Mouse (Mus musculus) limb, embryonic 10.5 days (tissue): ENCODE measurements at regions not wholly inside any gene's neighbourhood (a gene's known extent, or its start where the extent isn't known, plus 50 kb on each side); places are given as distances from the start of the nearest gene placed in this dataset.

Source experiments
- DNase-seq: peaks from one replicate; pipeline ENCODE4 v3.0.0-alpha.2; 2017; ENCODE audit warnings: low spot score
- H3K27ac ChIP-seq: fragments of 300-500 bp; sonication (generic); 2 replicates; pipeline ENCODE4 v1.5.1; 2016; ENCODE audit warnings: mild to moderate bottlenecking
- H3K27me3 ChIP-seq: fragments of 300-500 bp; sonication (generic); 2 replicates; pipeline ENCODE4 v1.6.1; 2016; ENCODE audit warnings: low read depth, mild to moderate bottlenecking; ENCODE audit not compliant: poor library complexity, severe bottlenecking
- H3K36me3 ChIP-seq: fragments of 300-500 bp; sonication (generic); 2 replicates; pipeline ENCODE4 v1.6.1; 2016; ENCODE audit warnings: mild to moderate bottlenecking, moderate library complexity
- H3K4me1 ChIP-seq: fragments of 300-500 bp; sonication (generic); 2 replicates; pipeline ENCODE4 v1.6.1; 2016
- H3K4me3 ChIP-seq: fragments of 300-500 bp; sonication (generic); 2 replicates; pipeline ENCODE4 v1.5.1; 2016; ENCODE audit warnings: mild to moderate bottlenecking, moderate library complexity
- H3K9me3 ChIP-seq: fragments of 300-500 bp; sonication (generic); replicated peaks from 2 replicates; pipeline ENCODE4 v1.6.1; 2016; ENCODE audit warnings: mild to moderate bottlenecking
- WGBS: fragments of 180-500 bp; shearing (Covaris S2); methylation state at CpG from one replicate; pipeline ENCODE4 v1.1.7; 2016; 5-methylcytosine and 5-hydroxymethylcytosine counted together

GRCm38 (mm10) chr13:54304251-54304650, 66.9 kb upstream of the Cplx2 start:
- Histone ChIP-seq H3K36me3 (no peaks in the 10 kb centered on the region), H3K4me3 (peak overlapping the region; percentile 90; the same call in 1 of the 2 replicates), H3K4me1 (peaks cover 34% of the 10 kb centered on the region), H3K27me3 (no peaks in the 10 kb centered on the region), H3K9me3 (no peaks in the 10 kb centered on the region), H3K27ac (peak overlapping the region; percentile 99)
- no peak for DNase-seq
- WGBS, result 70% methylated on average over 5 of the region's 5 CpGs

- no peak for DNase-seq
- Histone ChIP-seq H3K4me1 (peaks cover 16% of the 10 kb centered on the region), H3K4me3 (no peak overlapping the region), H3K27ac (no peak overlapping the region), H3K27me3 (no peaks in the 10 kb centered on the region), H3K36me3 (no peaks in the 10 kb centered on the region), H3K9me3 (no peaks in the 10 kb centered on the region)
- WGBS, result 56% methylated on average over 2 of the region's 2 CpGs
Observed at GRCm38 (mm10) chr13:54308591-54308990, 62.6 kb upstream of the Cplx2 start.

DNA sequence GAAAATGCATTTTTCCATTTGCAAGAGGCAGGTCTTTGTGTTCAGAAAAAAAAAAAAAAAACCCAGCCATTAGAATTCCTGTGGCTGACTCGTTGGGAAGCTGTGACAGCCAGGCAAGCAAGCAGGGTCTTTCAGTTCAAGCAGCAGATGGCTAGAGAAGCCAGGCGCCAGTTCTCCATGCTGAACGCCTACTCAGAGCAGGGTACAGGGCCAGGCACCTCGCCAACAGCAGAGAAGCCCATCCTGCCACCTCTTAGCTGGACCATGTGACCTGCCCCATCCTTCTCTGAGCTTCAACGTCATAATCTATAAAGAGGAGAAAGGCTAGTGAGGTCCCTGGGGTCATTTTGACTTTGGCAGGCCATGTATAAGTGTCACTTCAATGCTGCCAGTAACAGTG, 61.8 kb upstream of the Cplx2 start:
- Histone ChIP-seq H3K4me3 (no peak overlapping the region), H3K27me3 (no peaks in the 10 kb centered on the region), H3K9me3 (no peaks in the 10 kb centered on the region), H3K4me1 (peaks cover 9% of the 10 kb centered on the region), H3K27ac (no peak overlapping the region), H3K36me3 (no peaks in the 10 kb centered on the region)
- no peak for DNase-seq
- WGBS, result 54% methylated on average over 5 of the region's 5 CpGs

DNA sequence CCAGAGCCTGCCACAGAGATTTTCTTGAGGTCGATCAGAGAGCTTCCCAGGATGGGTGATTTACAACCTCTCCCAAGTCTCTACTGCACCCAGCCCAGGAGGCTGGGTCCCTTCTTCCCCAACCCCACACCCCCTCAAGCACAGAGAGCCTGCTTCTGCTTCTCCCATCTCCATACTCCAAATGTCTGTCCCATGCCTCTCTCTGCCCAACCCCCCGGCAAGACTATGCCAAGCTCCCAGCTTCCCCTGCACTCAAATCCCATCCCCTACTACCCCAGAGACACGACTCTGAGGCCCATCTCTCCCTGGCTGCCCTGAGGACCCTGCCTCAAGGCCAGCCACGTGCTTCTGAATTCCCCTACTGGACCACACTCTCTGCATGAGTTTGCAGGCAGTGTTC, 61.0 kb upstream of the Cplx2 start:
- H3K27me3 ChIP-seq, result no peaks in the 10 kb centered on the region
- no peak overlapping the region for H3K27ac ChIP-seq
- DNase-seq, result no peak
- H3K9me3 ChIP-seq, result no peaks in the 10 kb centered on the region
- no peaks in the 10 kb centered on the region for H3K36me3 ChIP-seq
- H3K4me1 ChIP-seq, result peaks cover 7% of the 10 kb centered on the region; the same call in 1 of the 2 replicates
- H3K4me3 ChIP-seq, result no peak overlapping the region
- WGBS, result 38% methylated on average over 4 of the region's 4 CpGs

GRCm38 (mm10) chr13:54311327-54312026, 59.7 kb upstream of the Cplx2 start:
- DNase-seq, result no peak
- WGBS, result 85% methylated on average over 4 of the region's 4 CpGs
- Histone ChIP-seq H3K4me3 (no peak overlapping the region), H3K36me3 (no peaks in the 10 kb centered on the region), H3K4me1 (peaks cover 7% of the 10 kb centered on the region; the same call in 1 of the 2 replicates), H3K9me3 (no peaks in the 10 kb centered on the region), H3K27me3 (no peaks in the 10 kb centered on the region), H3K27ac (no peak overlapping the region)

- no peak overlapping the region for H3K4me3 ChIP-seq
- no peak for DNase-seq
- 68% methylated on average over 18 of the region's 18 CpGs for WGBS
Observed at GRCm38 (mm10) chr13:54312405-54313185, 58.6 kb upstream of the Cplx2 start.

GRCm38 (mm10) chr13:54315333-54315732, 55.8 kb upstream of the Cplx2 start:
- WGBS, result 88% methylated on average over 3 of the region's 3 CpGs
- Histone ChIP-seq H3K4me3 (no peak overlapping the region), H3K27me3 (no peaks in the 10 kb centered on the region), H3K4me1 (peaks cover 10% of the 10 kb centered on the region), H3K9me3 (no peaks in the 10 kb centered on the region), H3K36me3 (no peaks in the 10 kb centered on the region), H3K27ac (no peak overlapping the region)
- DNase-seq, result no peak

More at GRCm38 (mm10) chr13:54312405-54313185, 58.6 kb upstream of the Cplx2 start:
- no peaks in the 10 kb centered on the region for H3K27me3 ChIP-seq
- H3K4me1 ChIP-seq, result peaks cover 3% of the 10 kb centered on the region; the same call in 1 of the 2 replicates
- H3K36me3 ChIP-seq, result no peaks in the 10 kb centered on the region
- no peaks in the 10 kb centered on the region for H3K9me3 ChIP-seq
- H3K27ac ChIP-seq, result no peak overlapping the region

DNA sequence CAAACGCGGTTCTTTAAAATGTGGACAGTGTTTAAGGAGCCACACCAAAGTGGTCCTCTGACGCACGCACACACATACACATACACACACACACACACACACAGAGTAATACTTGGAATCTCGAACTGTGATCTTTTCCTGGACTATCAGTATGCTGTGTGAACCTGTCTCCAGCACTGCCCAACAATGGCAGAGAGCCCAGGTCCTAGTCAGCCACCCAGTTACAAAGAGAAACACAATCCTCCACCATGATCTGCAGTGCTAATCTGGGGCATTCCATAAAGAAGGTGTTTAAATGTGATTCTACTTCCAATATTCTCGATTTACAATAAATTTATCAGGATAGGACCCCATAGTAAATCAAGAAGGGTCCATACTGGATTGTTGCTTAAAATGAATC, 54.2 kb upstream of the Cplx2 start:
- H3K9me3 ChIP-seq, result no peaks in the 10 kb centered on the region
- no peak overlapping the region for H3K4me3 ChIP-seq
- H3K4me1 ChIP-seq, result peaks cover 10% of the 10 kb centered on the region
- H3K27me3 ChIP-seq, result no peaks in the 10 kb centered on the region
- WGBS, result 88% methylated on average over 6 of the region's 6 CpGs
- no peak for DNase-seq
- H3K27ac ChIP-seq, result no peak overlapping the region
- H3K36me3 ChIP-seq, result no peaks in the 10 kb centered on the region

GRCm38 (mm10) chr13:54318161-54318560, 53.0 kb upstream of the Cplx2 start:
- Histone ChIP-seq H3K4me1 (peaks cover 10% of the 10 kb centered on the region), H3K4me3 (no peak overlapping the region), H3K27me3 (no peaks in the 10 kb centered on the region), H3K36me3 (no peaks in the 10 kb centered on the region), H3K9me3 (no peaks in the 10 kb centered on the region), H3K27ac (no peak overlapping the region)
- WGBS, result 88% methylated on average over 4 of the region's 4 CpGs
- DNase-seq, result no peak

GRCm38 (mm10) chr13:54318601-54319000, 52.5 kb upstream of the Cplx2 start:
- Histone ChIP-seq H3K4me3 (no peak overlapping the region), H3K9me3 (no peaks in the 10 kb centered on the region)
- 85% methylated on average over 5 of the region's 5 CpGs for WGBS

DNA sequence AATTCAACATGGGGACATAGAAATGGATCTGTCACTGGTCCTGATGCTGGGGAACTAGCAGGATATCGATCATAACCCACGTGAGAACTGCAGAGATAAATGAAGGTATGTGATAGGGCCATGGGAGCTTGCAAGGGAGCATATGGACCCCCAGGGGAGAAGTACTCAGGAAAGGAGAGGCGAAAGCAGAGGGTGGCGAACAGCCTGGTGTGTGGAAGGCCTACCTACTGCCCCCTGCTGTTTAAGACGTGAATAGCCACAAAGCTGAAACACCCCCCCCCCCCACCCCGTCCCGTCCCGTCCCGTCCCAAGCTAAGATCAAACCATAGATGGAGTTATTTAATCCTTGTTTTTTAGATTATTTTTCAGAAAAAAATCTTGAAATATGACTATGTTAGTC, 50.9 kb upstream of the Cplx2 start:
- 62% methylated on average over 9 of the region's 9 CpGs for whole genome bisulfite sequencing
- Histone ChIP-seq H3K36me3 (no peaks in the 10 kb centered on the region), H3K4me3 (no peak overlapping the region), H3K4me1 (peaks cover 10% of the 10 kb centered on the region), H3K27me3 (no peaks in the 10 kb centered on the region), H3K27ac (no peak overlapping the region), H3K9me3 (no peaks in the 10 kb centered on the region)
- DNase-seq, result no peak

More at GRCm38 (mm10) chr13:54318601-54319000, 52.5 kb upstream of the Cplx2 start:
- H3K27me3 ChIP-seq, result no peaks in the 10 kb centered on the region
- H3K36me3 ChIP-seq, result no peaks in the 10 kb centered on the region
- DNase-seq, result no peak
- H3K4me1 ChIP-seq, result peaks cover 10% of the 10 kb centered on the region
- H3K27ac ChIP-seq, result no peak overlapping the region

GRCm38 (mm10) chr13:54321011-54321410, 50.1 kb upstream of the Cplx2 start:
- H3K27me3 ChIP-seq, result no peaks in the 10 kb centered on the region
- H3K4me3 ChIP-seq, result no peak overlapping the region
- no peak for DNase-seq
- peaks cover 10% of the 10 kb centered on the region for H3K4me1 ChIP-seq
- H3K36me3 ChIP-seq, result no peaks in the 10 kb centered on the region
- H3K27ac ChIP-seq, result no peak overlapping the region
- WGBS, result 83% methylated on average over 14 of the region's 14 CpGs
- no peaks in the 10 kb centered on the region for H3K9me3 ChIP-seq
